Mouse (Mus musculus): ENCODE measurements around the gene Nrp1. TPM values are rescaled to one million over a fixed set of nuclear protein-coding genes. Genes with fewer than 3 reads are reported as not detected.

Nrp1 gene
- polyA plus RNA-seq, 1 experiment from 2014 or later, result 90.4 TPM

- no peak overlapping the region for H3K4me3 ChIP-seq
- H3K36me3 ChIP-seq, result peaks cover 37% of the 10 kb centered on the region
- H3K9ac ChIP-seq, result no peak overlapping the region
- no peaks in the 10 kb centered on the region for H3K9me3 ChIP-seq
- H3K27me3 ChIP-seq, result no peaks in the 10 kb centered on the region
- no peak for ATAC-seq (ENCODE audit: low FRiP score)
- H3K27ac ChIP-seq, result no peak overlapping the region
- no peak overlapping the region for H3K4me2 ChIP-seq
- H3K4me1 ChIP-seq (replicated peaks), result 0 out of 2 replicates have a peak, but pooled peaks cover 3% of the 10 kb centered on the region
Measured at GRCm38 (mm10) chr8:128461716-128462115, 103.3 kb downstream of the Nrp1 start.

DNA sequence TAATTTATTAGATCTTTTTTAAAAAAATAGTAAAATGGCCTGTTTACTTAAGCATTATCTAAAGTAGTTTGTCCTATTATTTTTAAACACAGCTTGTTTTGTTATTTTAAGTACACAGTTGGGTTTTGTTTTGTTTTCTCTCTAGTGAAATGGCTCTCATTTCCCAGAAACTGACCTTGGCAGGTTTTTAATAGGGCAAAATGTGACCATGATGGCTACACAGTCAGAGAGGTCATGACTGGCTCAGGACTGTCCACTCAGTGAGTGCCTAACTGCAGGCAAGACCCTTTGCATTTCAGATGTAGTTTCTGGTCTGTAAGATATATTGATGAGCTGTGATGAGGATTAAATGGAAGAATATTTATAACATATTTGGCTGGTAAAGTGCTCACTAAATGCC, 104.8 kb downstream of the Nrp1 start:
- Histone ChIP-seq H3K4me1 (replicated peaks) (no peaks in the 10 kb centered on the region), H3K27ac (no peak overlapping the region), H3K27me3 (no peaks in the 10 kb centered on the region), H3K9ac (no peak overlapping the region), H3K4me2 (no peak overlapping the region), H3K36me3 (peaks cover 35% of the 10 kb centered on the region), H3K4me3 (no peak overlapping the region), H3K9me3 (no peaks in the 10 kb centered on the region)
- no peak for ATAC-seq (ENCODE audit: low FRiP score)

- WGBS, result 87% methylated on average over 4 of the region's 4 CpGs
- H3K36me3 ChIP-seq, result peaks cover 40% of the 10 kb centered on the region
- H3K9me3 ChIP-seq, result no peaks in the 10 kb centered on the region
- no peak overlapping the region for H3K27ac ChIP-seq
- ATAC-seq (ENCODE audit: low FRiP score), result no peak
- no peaks in the 10 kb centered on the region for H3K4me1 ChIP-seq (replicated peaks)
- H3K4me2 ChIP-seq, result no peak overlapping the region
- H3K27me3 ChIP-seq, result no peaks in the 10 kb centered on the region
- no peak overlapping the region for H3K9ac ChIP-seq
- H3K4me3 ChIP-seq, result no peak overlapping the region
Measured at GRCm38 (mm10) chr8:128464056-128464623, 105.7 kb downstream of the Nrp1 start.

DNA sequence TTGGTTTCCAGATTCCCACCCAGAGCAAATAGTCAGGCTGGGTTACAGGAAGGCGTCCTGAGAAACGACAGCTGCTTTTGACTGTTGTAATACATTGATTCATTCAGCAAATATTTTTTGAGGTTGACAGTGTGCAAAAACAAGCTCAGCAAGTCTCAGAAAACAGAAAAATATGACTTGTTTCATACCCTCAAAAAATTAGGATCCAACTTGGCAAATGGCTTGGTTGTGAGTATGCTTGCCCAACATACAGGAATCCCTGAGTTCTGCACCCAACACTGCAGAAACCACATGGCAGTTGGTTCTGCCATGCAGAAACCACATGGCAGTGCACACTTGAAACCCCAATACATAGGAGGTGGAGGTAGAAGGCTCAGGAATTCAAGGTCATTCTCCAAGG, 107.1 kb downstream of the Nrp1 start:
- Histone ChIP-seq H3K36me3 (peaks cover 36% of the 10 kb centered on the region), H3K27me3 (no peaks in the 10 kb centered on the region), H3K4me2 (no peak overlapping the region), H3K9me3 (no peaks in the 10 kb centered on the region), H3K27ac (no peak overlapping the region), H3K4me3 (no peak overlapping the region), H3K4me1 (replicated peaks) (no peaks in the 10 kb centered on the region), H3K9ac (no peak overlapping the region)
- 96% methylated on average over 2 of the region's 2 CpGs for WGBS
- ATAC-seq (ENCODE audit: low FRiP score), result no peak

- H3K4me3 ChIP-seq, result no peak overlapping the region
- no peak overlapping the region for H3K27ac ChIP-seq
- H3K9me3 ChIP-seq, result no peaks in the 10 kb centered on the region
- peaks cover 34% of the 10 kb centered on the region for H3K36me3 ChIP-seq
- no peaks in the 10 kb centered on the region for H3K4me1 ChIP-seq (replicated peaks)
- 81% methylated on average over 4 of the region's 4 CpGs for WGBS
- ATAC-seq (ENCODE audit: low FRiP score), result no peak
- H3K4me2 ChIP-seq, result no peak overlapping the region
- no peaks in the 10 kb centered on the region for H3K27me3 ChIP-seq
- H3K9ac ChIP-seq, result no peak overlapping the region
Measured at GRCm38 (mm10) chr8:128466681-128467430, 108.5 kb downstream of the Nrp1 start.

DNA sequence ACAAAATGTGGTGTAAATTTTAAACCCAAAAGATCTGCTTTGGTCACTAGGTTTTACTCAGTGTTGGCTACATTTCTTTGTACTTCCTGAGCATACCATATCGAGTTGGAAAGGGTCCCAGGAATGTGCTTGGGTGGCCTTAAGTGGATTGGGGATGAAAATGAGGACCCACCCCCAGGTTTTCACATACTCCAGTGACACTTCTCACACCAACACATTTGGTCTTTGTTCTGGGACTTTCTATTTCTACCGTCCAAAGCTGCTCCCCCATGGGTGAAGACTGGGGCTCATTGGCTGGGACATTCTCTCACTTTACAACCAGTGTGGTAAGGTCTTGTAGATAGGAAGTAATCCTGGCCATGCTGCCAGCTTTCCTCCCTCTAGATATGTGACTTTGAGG, 111.7 kb downstream of the Nrp1 start:
- Histone ChIP-seq H3K9me3 (no peaks in the 10 kb centered on the region), H3K4me1 (replicated peaks) (no peaks in the 10 kb centered on the region), H3K4me2 (no peak overlapping the region), H3K9ac (no peak overlapping the region), H3K27ac (no peak overlapping the region), H3K36me3 (peaks cover 27% of the 10 kb centered on the region), H3K27me3 (no peaks in the 10 kb centered on the region), H3K4me3 (no peak overlapping the region)
- WGBS, result 77% methylated on average over 2 of the region's 2 CpGs
- ATAC-seq (ENCODE audit: low FRiP score), result no peak

- Histone ChIP-seq H3K9ac (no peak overlapping the region), H3K27me3 (no peaks in the 10 kb centered on the region)
- no peak for ATAC-seq (ENCODE audit: low FRiP score)
Measured at GRCm38 (mm10) chr8:128471186-128471585, 112.8 kb downstream of the Nrp1 start.

GRCm38 (mm10) chr8:128472871-128473270, 114.5 kb downstream of the Nrp1 start:
- Histone ChIP-seq H3K36me3 (peaks cover 40% of the 10 kb centered on the region), H3K27me3 (no peaks in the 10 kb centered on the region), H3K4me2 (no peak overlapping the region), H3K4me1 (replicated peaks) (no peaks in the 10 kb centered on the region), H3K9ac (no peak overlapping the region), H3K9me3 (no peaks in the 10 kb centered on the region), H3K27ac (no peak overlapping the region), H3K4me3 (no peak overlapping the region)
- 87% methylated on average over 2 of the region's 2 CpGs for WGBS
- ATAC-seq (ENCODE audit: low FRiP score), result no peak

More at GRCm38 (mm10) chr8:128471186-128471585, 112.8 kb downstream of the Nrp1 start:
- Histone ChIP-seq H3K9me3 (no peaks in the 10 kb centered on the region), H3K4me1 (replicated peaks) (no peaks in the 10 kb centered on the region), H3K27ac (no peak overlapping the region), H3K4me2 (no peak overlapping the region), H3K4me3 (no peak overlapping the region), H3K36me3 (peaks cover 29% of the 10 kb centered on the region)
- 96% methylated on average over 2 of the region's 2 CpGs for WGBS

DNA sequence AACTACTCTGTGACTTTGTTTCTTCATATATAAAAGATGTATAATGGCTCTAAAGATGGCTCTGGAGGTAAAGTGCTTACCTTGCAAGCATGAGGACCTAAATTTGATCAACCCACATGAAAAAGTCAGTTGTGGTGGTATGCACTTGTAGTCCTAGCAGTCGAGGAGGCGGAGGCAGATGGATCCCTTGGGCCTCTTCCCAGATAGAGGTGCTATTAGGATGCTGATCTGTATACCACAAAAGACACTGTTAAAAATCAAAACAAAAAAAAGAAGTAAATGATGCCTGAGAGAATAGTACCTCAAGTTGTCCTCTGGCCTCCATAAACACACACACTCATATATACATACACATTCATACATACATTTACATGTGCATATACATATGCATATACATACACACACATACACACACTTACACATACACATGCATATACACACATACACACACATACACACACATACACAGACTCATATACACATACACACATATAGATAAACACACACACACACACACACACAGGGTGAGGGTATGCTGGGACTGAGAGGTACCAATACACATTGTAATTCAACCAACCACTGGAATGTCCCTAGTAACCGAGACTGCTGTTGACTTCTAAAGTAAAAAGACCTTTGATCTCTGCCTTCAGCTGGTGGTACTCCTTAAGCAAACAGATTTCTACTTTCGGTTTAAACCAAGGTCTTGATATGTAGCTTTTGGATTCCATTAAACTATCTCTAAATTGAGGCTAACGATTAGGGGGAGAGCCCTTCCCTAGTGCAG, 115.2 kb downstream of the Nrp1 start:
- no peak for ATAC-seq (ENCODE audit: low FRiP score)
- Histone ChIP-seq H3K9me3 (no peaks in the 10 kb centered on the region), H3K9ac (no peak overlapping the region), H3K4me2 (no peak overlapping the region), H3K27ac (no peak overlapping the region), H3K36me3 (peaks cover 39% of the 10 kb centered on the region), H3K4me1 (replicated peaks) (no peaks in the 10 kb centered on the region), H3K4me3 (no peak overlapping the region), H3K27me3 (no peaks in the 10 kb centered on the region)
- WGBS, result 83% methylated on average over 5 of the region's 5 CpGs

DNA sequence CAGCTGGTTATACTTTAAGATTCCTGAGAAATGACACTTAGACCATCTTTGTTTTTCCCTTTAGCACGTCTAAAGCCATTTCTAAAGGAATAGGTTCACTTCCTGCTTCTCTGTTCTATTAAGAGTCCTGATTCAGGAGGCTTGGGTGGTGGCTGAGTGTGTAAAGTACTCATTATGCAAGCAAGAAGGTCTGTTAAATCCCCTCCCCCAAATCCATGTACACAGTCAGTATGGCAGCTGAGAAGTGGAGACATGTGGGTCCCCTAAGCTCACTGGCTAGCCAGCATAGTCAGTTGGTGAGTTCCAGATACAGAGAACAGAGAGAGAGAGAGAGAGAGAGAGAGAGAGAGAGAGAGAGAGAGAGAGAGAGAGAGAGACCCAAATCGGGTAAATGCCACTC, 116.2 kb downstream of the Nrp1 start:
- no peak overlapping the region for H3K4me2 ChIP-seq
- no peak overlapping the region for H3K9ac ChIP-seq
- no peak for ATAC-seq (ENCODE audit: low FRiP score)
- H3K9me3 ChIP-seq, result no peaks in the 10 kb centered on the region
- H3K4me1 ChIP-seq (replicated peaks), result no peaks in the 10 kb centered on the region
- H3K36me3 ChIP-seq, result peaks cover 34% of the 10 kb centered on the region
- H3K27me3 ChIP-seq, result no peaks in the 10 kb centered on the region
- no peak overlapping the region for H3K4me3 ChIP-seq
- no peak overlapping the region for H3K27ac ChIP-seq
- 66% methylated on average over 2 of the region's 2 CpGs for WGBS

GRCm38 (mm10) chr8:128476206-128476605, 117.8 kb downstream of the Nrp1 start:
- 77% methylated on average over 1 of the region's 1 CpGs for WGBS

DNA sequence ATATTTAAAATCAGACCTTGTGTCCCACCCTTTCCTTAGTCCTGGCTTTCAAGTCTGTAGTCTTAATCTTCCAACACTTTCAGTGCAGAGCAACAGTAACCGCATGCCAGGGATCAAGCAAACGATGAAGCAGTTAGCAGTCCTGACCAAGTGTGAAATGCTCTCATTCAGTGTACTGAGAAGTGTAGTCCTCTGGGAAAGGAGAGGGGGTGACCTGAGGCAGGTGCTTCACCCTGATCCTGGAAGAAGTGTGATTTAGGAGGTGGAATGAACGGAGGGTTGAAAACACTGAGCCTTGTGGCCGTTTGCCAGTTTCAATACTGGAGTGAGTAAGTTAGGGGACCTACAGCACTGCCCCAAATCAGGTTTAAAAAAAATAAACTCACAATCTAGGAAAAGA, 119.6 kb downstream of the Nrp1 start:
- H3K4me3 ChIP-seq, result no peak overlapping the region
- no peaks in the 10 kb centered on the region for H3K9me3 ChIP-seq
- peaks cover 32% of the 10 kb centered on the region for H3K36me3 ChIP-seq
- no peaks in the 10 kb centered on the region for H3K27me3 ChIP-seq
- no peak overlapping the region for H3K4me2 ChIP-seq
- no peak overlapping the region for H3K9ac ChIP-seq
- no peaks in the 10 kb centered on the region for H3K4me1 ChIP-seq (replicated peaks)
- H3K27ac ChIP-seq, result no peak overlapping the region
- WGBS, result 86% methylated on average over 4 of the region's 4 CpGs
- ATAC-seq (ENCODE audit: low FRiP score), result no peak

More at GRCm38 (mm10) chr8:128476206-128476605, 117.8 kb downstream of the Nrp1 start:
- Histone ChIP-seq H3K9ac (no peak overlapping the region), H3K4me3 (no peak overlapping the region), H3K36me3 (peaks cover 28% of the 10 kb centered on the region), H3K27ac (peak overlapping the region; percentile 18; the same call in 1 of the 2 replicates), H3K9me3 (no peaks in the 10 kb centered on the region), H3K4me2 (no peak overlapping the region), H3K4me1 (replicated peaks) (no peaks in the 10 kb centered on the region), H3K27me3 (no peaks in the 10 kb centered on the region)
- no peak for ATAC-seq (ENCODE audit: low FRiP score)

All from hindbrain, embryonic 13.5 days (tissue).